Mouse (Mus musculus) R1 (cell line): ENCODE results near the gene Fzr1.

Source experiments
- DNase-seq: peaks from one replicate; pipeline ENCODE4 v3.0.0-alpha.2; 2018; ENCODE audit warnings: low read depth, low spot score

Gene Fzr1

GRCm38 (mm10) chr10:81416581-81417226 is 38.4 kb upstream of the Fzr1 start:
- peak; percentile 96 for DNase-seq

- no peak for DNase-seq
Measured at GRCm38 (mm10) chr10:81415549-81416310, 37.4 kb upstream of the Fzr1 start.

- DNase-seq = no peak
Measured at GRCm38 (mm10) chr10:81415146-81415545, 36.8 kb upstream of the Fzr1 start.

GRCm38 (mm10) chr10:81414682-81415081 is 36.4 kb upstream of the Fzr1 start:
- DNase-seq = no peak

- DNase-seq = peak; percentile 86
Measured at GRCm38 (mm10) chr10:81413310-81414261, 35.3 kb upstream of the Fzr1 start.

GRCm38 (mm10) chr10:81412586-81413309 is 34.4 kb upstream of the Fzr1 start:
- no peak for DNase-seq

- no peak for DNase-seq
Measured at GRCm38 (mm10) chr10:81411471-81412400, 33.4 kb upstream of the Fzr1 start.

- no peak for DNase-seq
Measured at GRCm38 (mm10) chr10:81410981-81411380, 32.7 kb upstream of the Fzr1 start.

GRCm38 (mm10) chr10:81410350-81410749 is 32.0 kb upstream of the Fzr1 start:
- DNase-seq = no peak

GRCm38 (mm10) chr10:81409330-81409729 is 31.0 kb upstream of the Fzr1 start:
- peak; percentile 80 for DNase-seq

GRCm38 (mm10) chr10:81408871-81409291 is 30.6 kb upstream of the Fzr1 start:
- peak; percentile 82 for DNase-seq

- DNase-seq = no peak
Measured at GRCm38 (mm10) chr10:81408424-81408729, 30.1 kb upstream of the Fzr1 start.

GRCm38 (mm10) chr10:81407539-81408423 is 29.5 kb upstream of the Fzr1 start:
- peak; percentile 79 for DNase-seq

GRCm38 (mm10) chr10:81406504-81407440 is 28.5 kb upstream of the Fzr1 start:
- no peak for DNase-seq

- DNase-seq = peak; percentile 70
Measured at GRCm38 (mm10) chr10:81405588-81406201, 27.4 kb upstream of the Fzr1 start.

GRCm38 (mm10) chr10:81404720-81405119 is 26.4 kb upstream of the Fzr1 start:
- no peak for DNase-seq

GRCm38 (mm10) chr10:81404082-81404481 is 25.8 kb upstream of the Fzr1 start:
- peak; percentile 95 for DNase-seq

GRCm38 (mm10) chr10:81403511-81403910 is 25.2 kb upstream of the Fzr1 start:
- DNase-seq = no peak
